Mouse (Mus musculus): ENCODE measurements at regions not wholly inside any gene's neighbourhood (a gene's known extent, or its start where the extent isn't known, plus 50 kb on each side); places are given as distances from the start of the nearest gene placed in this dataset.

DNA sequence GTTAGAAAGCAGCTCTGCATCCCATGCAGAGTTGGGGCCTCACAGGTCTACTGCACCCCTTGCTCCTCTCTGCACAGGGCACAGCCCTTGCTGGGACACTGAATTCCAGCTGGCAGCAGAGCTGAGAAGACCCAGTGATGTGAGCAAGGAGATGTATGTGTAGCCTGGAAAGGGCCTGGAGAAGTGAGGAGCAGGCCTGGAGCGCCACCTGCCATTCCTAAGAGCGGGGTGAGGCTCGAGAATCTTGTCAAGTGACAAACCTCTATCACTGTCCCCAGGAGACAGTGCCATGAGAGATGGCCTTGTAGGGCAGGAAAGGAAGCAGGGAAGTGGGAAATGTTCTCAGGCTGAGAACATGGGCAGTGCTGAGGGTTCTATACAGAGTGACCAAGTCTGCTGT lies 59.6 kb upstream of the Lgalsl start:
- TF ChIP-seq POLR2A (IDR thresholded peaks at IDR 0.05; ENCODE audit: insufficient read depth, low read depth, low read length), result no peak
- TF ChIP-seq CTCF (IDR thresholded peaks at IDR 0.05; ENCODE audit: insufficient read depth, low read depth, low read length), result no peak

Measured in olfactory bulb, adult 2 months (tissue).